ENCODE assay signal across 23 mouse cellular contexts in genomic region chr10:69979636-69980035, GRCm38 (mm10).
"Had no signal": no experiment of that assay in that cellular context is flagged by ENCODE, and none has a peak within 500 bp of the region (broad histone marks: within the 10 kb centered on the region; RNA-seq: fewer than 3 reads in every experiment).

No protein-coding gene starts in this region.

- H3K27me3 ChIP-seq: limb, embryonic 12.5 days; limb, embryonic 15.5 days; midbrain, embryonic 12.5 days; midbrain, embryonic 15.5 days; neural tube, embryonic 12.5 days; neural tube, embryonic 15.5 days had no signal

- DNase-seq: kidney, postnatal 25 days; layer of hippocampus, postnatal 36 days; left cerebral cortex, postnatal 4 days; liver, postnatal 0 days; lung, embryonic 14.5 days; right cerebral cortex, adult 18-20 months; right cerebral cortex, postnatal 14 days; right cerebral cortex, postnatal 4 days; thymus, postnatal 25 days had no signal

- H3K4me1 ChIP-seq: limb, embryonic 12.5 days; limb, embryonic 15.5 days; midbrain, embryonic 12.5 days; midbrain, embryonic 15.5 days; neural tube, embryonic 12.5 days; neural tube, embryonic 15.5 days had no signal

- H3K9ac ChIP-seq: limb, embryonic 12.5 days; limb, embryonic 15.5 days; liver, embryonic 14.5 days; liver, postnatal 0 days; lung, embryonic 14.5 days; midbrain, embryonic 12.5 days; midbrain, embryonic 15.5 days; neural tube, embryonic 12.5 days; neural tube, embryonic 15.5 days had no signal

- H3K9me3 ChIP-seq: limb, embryonic 12.5 days; limb, embryonic 15.5 days; midbrain, embryonic 12.5 days; midbrain, embryonic 15.5 days; neural tube, embryonic 12.5 days; neural tube, embryonic 15.5 days had no signal

- H3K27ac ChIP-seq: kidney, postnatal 0 days; layer of hippocampus, adult 2 months; left cerebral cortex, adult 2 months; limb, embryonic 12.5 days; limb, embryonic 15.5 days; liver, embryonic 14.5 days; macrophage; midbrain, embryonic 12.5 days; midbrain, embryonic 15.5 days; neural tube, embryonic 12.5 days; neural tube, embryonic 15.5 days; stomach, postnatal 0 days had no signal

- H3K4me2 ChIP-seq: limb, embryonic 12.5 days; limb, embryonic 15.5 days; liver, embryonic 11.5 days; lung, embryonic 14.5 days; midbrain, embryonic 12.5 days; midbrain, embryonic 15.5 days; neural tube, embryonic 12.5 days; neural tube, embryonic 15.5 days had no signal

- H3K4me3 ChIP-seq: layer of hippocampus, adult 2 months; left cerebral cortex, adult 2 months; limb, embryonic 12.5 days; limb, embryonic 15.5 days; midbrain, embryonic 12.5 days; midbrain, embryonic 15.5 days; neural tube, embryonic 12.5 days; neural tube, embryonic 15.5 days had no signal

- ATAC-seq: liver, postnatal 0 days; lung, postnatal 0 days; midbrain, embryonic 15.5 days had no signal
